In the genomic region with DNA sequence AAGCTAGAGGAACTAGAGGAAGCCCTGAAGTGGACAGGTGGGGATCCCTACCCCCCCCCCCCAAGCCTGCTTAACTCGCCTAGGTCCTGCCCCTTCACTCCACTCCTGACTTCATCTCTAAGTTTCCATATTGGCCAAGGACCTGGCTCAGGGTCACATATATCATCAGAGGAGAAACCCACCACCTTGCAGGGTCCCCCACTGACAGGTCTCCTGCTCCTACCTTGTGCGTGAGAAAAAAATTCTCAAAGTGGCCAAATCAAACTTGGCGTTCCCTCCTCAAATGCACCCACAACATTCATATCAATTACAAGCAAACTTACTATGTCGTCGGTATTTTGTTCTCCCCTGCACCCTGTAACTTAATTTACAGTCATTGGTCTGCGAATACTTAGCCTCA, we compare ENCODE assay signal across 9 mouse cellular contexts. TPM values are rescaled to one million over a fixed set of nuclear protein-coding genes. Genes with fewer than 3 reads are reported as not detected.
DNase-seq lines count a peak whose midpoint lies in the region; ATAC-seq and TF ChIP-seq lines count a peak whose summit lies in the region.
"Had no signal": no experiment of that assay in that cellular context is flagged by ENCODE, and none has a peak within 500 bp of the region (broad histone marks: within the 10 kb centered on the region; RNA-seq: fewer than 3 reads in every experiment).

No protein-coding gene starts in this region.

- peak overlapping the region; percentile 71 for H3K27ac ChIP-seq in gastrocnemius, adult 2 months
- peak overlapping the region; percentile 95 for H3K27ac ChIP-seq in heart, embryonic 16.5 days (ENCODE audit: low read length)
- 0 out of 2 replicates have a peak overlapping the region, but pooled peaks have one; percentile 0 for H3K27ac ChIP-seq in liver, embryonic 16.5 days (ENCODE audit: low read length)

- no peaks in the 10 kb centered on the region for H3K9me3 ChIP-seq in E14TG2a.4 (ENCODE audit: low read length)
- no peaks in the 10 kb centered on the region for H3K9me3 ChIP-seq in heart, embryonic 16.5 days (replicated peaks; ENCODE audit: control insufficient read depth, low read length)
- no peaks in the 10 kb centered on the region for H3K9me3 ChIP-seq in liver, embryonic 16.5 days (replicated peaks; ENCODE audit: control insufficient read depth, low read length)

- no peak for DNase-seq in gastrocnemius, adult 2 months
- no peak for DNase-seq in gastrocnemius, postnatal 10 days
- DNase-seq in adrenal gland, postnatal 25 days: no peak
- no peak for DNase-seq in spleen, postnatal 14 days (ENCODE audit: low spot score in 2 of 2)
- DNase-seq in embryo, embryonic 11 days: no peak

- intact Hi-C loops in gastrocnemius, adult 2 months (cut with DNase I): loop anchor here (2.0 to 5.0 kb wide), 3 partner anchors 16 to 76 kb away; no protein-coding TSS in a partner anchor

- H3K9ac ChIP-seq in heart, embryonic 16.5 days (ENCODE audit: low read length): peak overlapping the region; percentile 91
- H3K9ac ChIP-seq in liver, embryonic 16.5 days (ENCODE audit: low read depth, low read length): peak overlapping the region; percentile 64

- peak overlapping the region; percentile 80 for H3K4me3 ChIP-seq in gastrocnemius, adult 2 months
- peak overlapping the region; percentile 88 for H3K4me3 ChIP-seq in E14TG2a.4 (replicated peaks; ENCODE audit: low read length)
- H3K4me3 ChIP-seq in heart, embryonic 16.5 days (ENCODE audit: low read length): peak overlapping the region; percentile 85
- peak overlapping the region; percentile 64 for H3K4me3 ChIP-seq in liver, embryonic 16.5 days (ENCODE audit: low read depth, low read length)

- TF ChIP-seq CTCF in gastrocnemius, adult 2 months (IDR thresholded peaks at IDR 0.05): no peak
- no peak for TF ChIP-seq CTCF in E14TG2a.4 (conservative IDR thresholded peaks at IDR 0.05; ENCODE audit: low read length)

- peaks cover 63% of the 10 kb centered on the region for H3K4me1 ChIP-seq in E14TG2a.4 (replicated peaks; ENCODE audit: low read depth, low read length)
- peaks cover 44% of the 10 kb centered on the region for H3K4me1 ChIP-seq in heart, embryonic 16.5 days (ENCODE audit: control insufficient read depth, insufficient read depth, low read length)
- H3K4me1 ChIP-seq in liver, embryonic 16.5 days (ENCODE audit: control insufficient read depth, low read depth, low read length): peaks cover 23% of the 10 kb centered on the region

- WGBS in heart, embryonic 16.5 days: 39% methylated on average over 6 of the region's 6 CpGs
- 32% methylated on average over 6 of the region's 6 CpGs for WGBS in liver, embryonic 16.5 days (ENCODE audit: insufficient replicate concordance)

- H3K4me2 ChIP-seq in heart, embryonic 16.5 days (ENCODE audit: low read depth, low read length): peak overlapping the region; percentile 92
- H3K4me2 ChIP-seq in liver, embryonic 16.5 days (ENCODE audit: low read depth, low read length): peak overlapping the region; percentile 60

- H3K36me3 ChIP-seq in E14TG2a.4 (ENCODE audit: insufficient read depth, low read length): peaks cover 10% of the 10 kb centered on the region; the same call in 1 of the 2 replicates
- H3K36me3 ChIP-seq in heart, embryonic 16.5 days (ENCODE audit: control insufficient read depth, insufficient read depth): no peaks in the 10 kb centered on the region
- no peaks in the 10 kb centered on the region for H3K36me3 ChIP-seq in liver, embryonic 16.5 days (ENCODE audit: control insufficient read depth, insufficient read depth)

- no peak for ATAC-seq in heart, embryonic 16.5 days (replicated peaks; ENCODE audit: extremely low read depth, insufficient read depth, low FRiP score)
- ATAC-seq in liver, embryonic 16.5 days (ENCODE audit: low read depth): no peak

- H3K27me3 ChIP-seq in E14TG2a.4 (ENCODE audit: insufficient read depth, low read length): peaks cover 5% of the 10 kb centered on the region
- H3K27me3 ChIP-seq in heart, embryonic 16.5 days (ENCODE audit: control insufficient read depth, insufficient read depth, low read length): no peaks in the 10 kb centered on the region
- peaks cover 22% of the 10 kb centered on the region for H3K27me3 ChIP-seq in liver, embryonic 16.5 days (ENCODE audit: control insufficient read depth, insufficient read depth, low read depth, low read length)

RNA-seq across cellular contexts. Expression of a gene that starts 0.9 kb away (rescaled TPM):
- under 1 TPM; 0.66 to 0.75 TPM for total RNA-seq in gastrocnemius, adult 2 months (2021)
- total RNA-seq in gastrocnemius, postnatal 10 days (2021): 1 to 10 TPM; 4.3 to 4.9 TPM
- polyA plus RNA-seq in heart, embryonic 16.5 days (2015; fragmentation: Nextera tagmentation; extraction: Ambion mirVana): 48.5 and 49.2 TPM in 2 replicates
- polyA plus RNA-seq in liver, embryonic 16.5 days (2015; fragmentation: Nextera tagmentation; extraction: Ambion mirVana): 15.7 and 18.6 TPM in 2 replicates
- 1.8 and 5.2 TPM in 2 replicates for total RNA-seq in adrenal gland, postnatal 25 days (2021)
- polyA plus RNA-seq: C2C12 had no signal

Comparison
In these comparisons a context has a peak if more than half of its experiments do, and no peak if none do; other contexts are left out.
1. H3K27ac ChIP-seq: peak in every context shown above with its lines; median percentile 95 in heart, embryonic 16.5 days; 71 in gastrocnemius, adult 2 months; 0 in liver, embryonic 16.5 days.